Mouse (Mus musculus): ENCODE measurements around the gene Supv3l1. TPM values are rescaled to one million over a fixed set of nuclear protein-coding genes. Genes with fewer than 3 reads are reported as not detected.

Gene Supv3l1
- total RNA-seq, 2 experiments from 2014 or later = 16.3 to 17.6 TPM

DNA sequence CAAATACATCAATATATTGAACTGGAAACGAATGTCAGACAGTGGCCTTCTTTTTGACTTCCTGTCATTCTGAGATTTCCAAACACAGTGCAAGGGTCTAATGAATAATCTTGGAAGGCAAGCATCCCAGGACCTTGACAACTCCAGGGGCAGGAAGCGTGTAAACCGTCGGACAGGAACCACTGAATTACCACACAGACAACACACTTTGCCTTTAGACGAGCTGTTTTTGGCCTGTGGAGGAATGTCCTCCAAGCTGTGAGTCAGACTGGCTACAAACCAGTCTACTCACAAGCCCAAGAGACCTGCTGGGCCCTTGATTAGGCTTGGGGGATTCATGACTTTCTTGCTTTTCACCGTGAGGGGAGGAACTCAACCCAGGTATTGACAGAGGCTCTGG lies 29.1 kb downstream of the Supv3l1 start:
- intact Hi-C loops (cut with DNase I; ENCODE audit: low total_unique reads) = no loop called here
- no peak for DNase-seq

DNA sequence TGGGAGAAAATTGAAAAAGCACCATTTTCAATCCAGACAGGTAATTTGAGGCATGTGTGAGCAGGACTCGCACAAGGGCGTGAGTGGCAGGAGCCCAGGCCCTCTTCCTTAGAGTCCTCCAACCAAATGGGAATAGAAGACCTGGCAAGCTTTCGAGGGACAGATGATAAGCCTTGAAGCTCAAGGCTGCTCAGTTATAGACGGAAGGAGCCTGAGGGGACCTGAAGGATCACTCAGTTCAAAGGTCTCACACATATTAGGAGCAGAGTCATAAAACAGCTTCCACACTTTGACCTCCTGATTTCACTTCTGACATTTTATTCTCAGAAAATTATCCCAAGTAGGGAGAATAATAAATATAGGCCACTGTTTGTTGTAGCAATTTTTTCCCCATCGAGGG lies 30.1 kb downstream of the Supv3l1 start:
- intact Hi-C loops (cut with DNase I; ENCODE audit: low total_unique reads) = no loop called here
- DNase-seq = no peak

DNA sequence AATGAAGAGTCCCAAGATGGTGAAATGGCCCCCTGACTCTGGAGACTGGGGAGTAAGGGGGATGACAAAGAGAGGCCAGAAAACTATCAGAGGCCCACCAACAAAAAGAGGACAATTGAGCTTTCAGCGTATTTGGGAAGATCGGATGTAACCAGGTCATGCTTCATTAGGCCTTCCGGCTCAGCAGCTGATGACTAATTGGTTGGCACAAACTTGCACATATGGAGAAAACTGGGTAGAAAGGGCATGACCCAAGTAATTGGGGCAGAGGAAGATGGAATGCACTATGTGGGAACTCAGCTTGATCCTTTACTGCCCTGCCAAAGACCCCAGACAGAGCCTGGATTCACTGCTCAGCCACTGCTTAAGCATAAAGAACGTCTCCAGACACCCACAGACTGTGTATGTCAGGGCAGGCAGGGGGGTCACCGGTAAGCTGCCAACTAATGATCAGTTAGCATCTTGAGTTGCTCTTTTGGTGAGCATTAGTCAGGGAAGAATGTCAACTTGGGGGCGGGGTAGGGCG lies 30.6 kb downstream of the Supv3l1 start:
- DNase-seq = no peak
- intact Hi-C loops (cut with DNase I; ENCODE audit: low total_unique reads) = no loop called here

- intact Hi-C loops (cut with DNase I; ENCODE audit: low total_unique reads) = no loop called here
- DNase-seq = no peak
Observed at GRCm38 (mm10) chr10:62413606-62413982, 35.9 kb downstream of the Supv3l1 start.

- intact Hi-C loops (cut with DNase I; ENCODE audit: low total_unique reads) = no loop called here
Observed at GRCm38 (mm10) chr10:62412906-62413605, 36.5 kb downstream of the Supv3l1 start.

DNA sequence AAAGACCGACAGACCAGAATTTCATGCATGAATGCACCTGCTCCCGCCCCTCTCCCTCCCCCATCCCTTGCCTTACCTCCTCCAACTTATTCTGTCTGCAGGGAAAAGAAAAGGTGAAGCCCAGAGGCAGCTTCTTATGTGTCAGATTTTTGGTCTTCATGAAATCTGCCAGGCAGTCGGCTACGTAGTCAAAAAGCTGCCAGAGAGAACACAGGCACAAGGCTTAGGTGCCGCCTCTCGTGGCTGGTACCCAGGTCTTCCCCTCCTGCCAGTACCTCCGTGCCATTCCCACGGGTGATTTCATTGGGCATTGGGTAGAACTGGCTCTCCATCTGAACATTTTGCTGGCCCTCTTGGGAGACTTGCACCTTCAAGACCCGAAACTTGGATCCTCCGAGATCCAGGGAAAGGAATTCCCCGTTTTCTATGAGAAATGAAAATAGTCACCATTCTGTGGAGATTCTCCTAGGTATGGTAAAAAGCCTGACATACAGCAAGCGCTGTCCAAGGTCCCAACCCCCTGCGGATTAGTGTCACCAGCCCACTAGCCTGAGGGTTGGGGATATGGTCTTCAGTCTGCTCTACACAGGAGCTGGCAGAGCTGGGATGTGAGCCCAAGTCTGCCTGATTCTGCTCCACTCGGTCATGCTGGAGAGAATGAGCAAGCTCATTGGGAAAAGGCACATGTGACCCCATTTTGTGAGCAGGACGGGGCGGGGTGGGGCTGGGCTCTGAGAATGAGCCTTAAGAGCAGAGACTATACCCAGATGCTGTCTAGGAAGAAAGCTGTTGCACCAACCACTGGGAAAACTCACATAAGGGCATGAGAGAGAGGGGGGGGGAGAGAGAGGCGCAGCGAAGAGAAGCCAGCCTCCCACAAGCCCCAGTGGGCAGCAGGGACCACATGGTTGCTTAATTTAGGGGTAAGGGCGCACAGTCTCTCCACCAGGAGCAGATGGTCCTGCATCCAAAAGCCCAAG lies 37.8 kb downstream of the Supv3l1 start:
- intact Hi-C loops (cut with DNase I; ENCODE audit: low total_unique reads) = loop anchor here (2.0 kb wide), 1 partner anchor 135 kb away; no protein-coding TSS in a partner anchor
- no peak for DNase-seq

More at GRCm38 (mm10) chr10:62412906-62413605, 36.5 kb downstream of the Supv3l1 start:
- DNase-seq = no peak

- intact Hi-C loops (cut with DNase I; ENCODE audit: low total_unique reads) = loop anchor here (2.0 kb wide), 1 partner anchor 134 kb away; no protein-coding TSS in a partner anchor
Observed at GRCm38 (mm10) chr10:62410943-62411342, 38.6 kb downstream of the Supv3l1 start.

GRCm38 (mm10) chr10:62404901-62405300 lies 44.6 kb downstream of the Supv3l1 start:
- intact Hi-C loops (cut with DNase I; ENCODE audit: low total_unique reads) = loop anchor here (10.0 kb wide), 1 partner anchor 60 kb away; no protein-coding TSS in a partner anchor
- peak; percentile 79 for DNase-seq

More at GRCm38 (mm10) chr10:62410943-62411342, 38.6 kb downstream of the Supv3l1 start:
- peak; percentile 64 for DNase-seq

DNA sequence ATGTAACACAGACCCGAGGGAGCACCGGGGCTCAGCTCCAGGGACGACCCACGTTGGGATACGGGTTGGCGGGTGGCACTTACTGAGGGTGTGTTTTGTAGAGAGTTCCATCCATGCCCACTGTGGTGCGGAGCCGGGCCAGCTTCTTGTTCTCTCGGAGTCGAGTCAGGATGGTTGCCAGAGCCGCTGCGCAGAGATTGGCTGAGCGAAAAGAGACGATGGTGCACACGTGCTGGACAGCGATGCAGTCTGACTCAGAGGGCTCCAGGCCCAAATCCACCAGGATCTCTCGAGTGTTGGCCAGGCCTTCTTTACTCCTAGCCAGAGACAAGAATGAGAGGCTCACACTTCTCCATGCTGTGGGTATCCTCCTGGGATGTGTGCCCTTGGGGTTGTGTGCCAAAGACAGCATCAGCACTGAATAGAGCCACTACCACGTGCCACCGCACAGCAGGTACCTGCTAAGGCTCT lies 47.9 kb downstream of the Supv3l1 start:
- intact Hi-C loops (cut with DNase I; ENCODE audit: low total_unique reads) = loop anchor here (10.0 kb wide), 1 partner anchor 57 kb away; no protein-coding TSS in a partner anchor

GRCm38 (mm10) chr10:62383011-62383410 lies 66.5 kb downstream of the Supv3l1 start:
- DNase-seq = no peak
- intact Hi-C loops (cut with DNase I; ENCODE audit: low total_unique reads) = no loop called here

More for the DNA sequence above, 47.9 kb downstream of the Supv3l1 start:
- DNase-seq = peak; percentile 66

GRCm38 (mm10) chr10:62380936-62381335 lies 68.6 kb downstream of the Supv3l1 start:
- intact Hi-C loops (cut with DNase I; ENCODE audit: low total_unique reads) = no loop called here

DNA sequence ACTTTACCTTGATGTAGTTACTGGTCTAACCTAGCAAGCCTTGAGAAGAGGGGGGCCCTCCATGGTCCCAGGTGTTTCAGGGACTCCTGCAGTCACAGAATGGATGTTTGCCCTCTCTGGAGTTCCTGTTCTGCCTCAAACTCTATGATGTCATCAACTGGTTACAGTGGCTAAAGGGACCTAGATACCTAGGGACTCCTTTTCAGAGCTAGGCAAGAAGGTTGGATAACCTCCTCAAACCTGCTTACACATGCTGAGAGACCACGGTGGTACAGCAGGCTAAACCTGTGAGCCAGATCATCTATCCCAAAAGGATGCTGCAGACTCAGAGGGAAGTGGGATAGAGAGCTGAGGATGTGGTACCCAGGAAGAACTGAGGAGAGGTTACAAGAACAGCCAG lies 69.7 kb downstream of the Supv3l1 start, which contains the start of gene Hk1:
Gene Hk1, minus strand, starts transcription at position 101 of the 400 bp plus-strand sequence.
- no peak for DNase-seq
- intact Hi-C loops (cut with DNase I; ENCODE audit: low total_unique reads) = no loop called here

More at GRCm38 (mm10) chr10:62380936-62381335, 68.6 kb downstream of the Supv3l1 start:
- no peak for DNase-seq

Other genes starting within 250 kb of the Supv3l1 start
- gene Tspan15, start 218.5 kb downstream of the Supv3l1 start, total RNA-seq (2021) = 10 to 100 TPM; 11.4 TPM
- gene Tacr2, start 197.3 kb downstream of the Supv3l1 start, total RNA-seq (2021) = not detected
- 10 to 100 TPM; 12.6 to 16.3 TPM for gene Hk1, start 69.8 kb downstream of the Supv3l1 start, total RNA-seq (2021)
- under 1 TPM; 0.09 to 0.14 TPM for gene Hkdc1, start 27.2 kb downstream of the Supv3l1 start, total RNA-seq (2021)
- under 1 TPM; 0.16 to 0.23 TPM for gene 4930507D05Rik, start 249 bp downstream of the Supv3l1 start, total RNA-seq (2021)
- 10 to 100 TPM; 26.3 to 26.6 TPM for gene Vps26a, start 37.1 kb upstream of the Supv3l1 start, total RNA-seq (2021)
- gene Srgn, start 77.7 kb upstream of the Supv3l1 start, total RNA-seq (2021) = 10 to 100 TPM; 11.8 to 14.0 TPM
- 10 to 100 TPM; 21.6 to 22.8 TPM for gene Kif1bp, start 128.7 kb upstream of the Supv3l1 start, total RNA-seq (2021)
- gene Ddx21, start 152.5 kb upstream of the Supv3l1 start, total RNA-seq (2021) = 10 to 100 TPM; 25.1 to 34.3 TPM
- 10 to 100 TPM; 49.2 to 50.9 TPM for gene Ddx50, start 201.5 kb upstream of the Supv3l1 start, total RNA-seq (2021)

All from gastrocnemius, postnatal 14 days (tissue).